Mouse (Mus musculus): ENCODE data around the gene Gbf1.

- no peak for TF ChIP-seq CTCF (IDR thresholded peaks at IDR 0.05; ENCODE audit: low read depth, low read length)
- no peak for TF ChIP-seq POLR2A (IDR thresholded peaks at IDR 0.05; ENCODE audit: extremely low read depth, insufficient read depth, low read length)
Observed at GRCm38 (mm10) chr19:46210951-46211350, 58.6 kb downstream of the Gbf1 start.

Data from liver, adult 2 months (tissue).